Mouse (Mus musculus) thymus, adult 2 months (tissue): ENCODE data around the gene Vars.

Source experiments
- CTCF ChIP-seq: fragments of 200-500 bp; IDR thresholded peaks from 2 replicates; pipeline ENCODE4 v1.5.1; 2012; ENCODE audit warnings: mild to moderate bottlenecking, control low read depth, low read length, moderate library complexity, borderline replicate concordance; ENCODE audit not compliant: control insufficient read depth, poor library complexity, insufficient read depth; ENCODE audit errors: extremely low read depth
- POLR2A ChIP-seq: fragments of 200-500 bp; IDR thresholded peaks from 2 replicates; pipeline ENCODE4 v1.6.1; 2012; ENCODE audit warnings: mild to moderate bottlenecking, low read length, control low read depth, moderate library complexity; ENCODE audit not compliant: control insufficient read depth, poor library complexity, insufficient read depth; ENCODE audit errors: extremely low read depth

- TF ChIP-seq CTCF (no peak), POLR2A (no peak)
Observed at GRCm38 (mm10) chr17:35048932-35049440, 48.2 kb downstream of the Vars start.
